Mouse (Mus musculus) inflammation-experienced regulatory T-cells, adult 6 months (primary cell): ENCODE data around the gene Vangl1. TPM values are rescaled to one million over a fixed set of nuclear protein-coding genes. Genes with fewer than 3 reads are reported as not detected.
"Not testable (repeated sequence)": the region's sequence is repeated elsewhere in the genome, so short reads cannot be mapped to it uniquely, and the experiment has no call there.

Experiments used
- ATAC-seq: one replicate; pipeline ENCODE4 v1.8.0; 2017
- polyA plus RNA-seq, 3 experiments: library from polyadenylated mRNA; unstranded; fragments of 100-300 nt; shearing (Covaris generic); gene quantifications; one replicate each; pipeline ENCODE4 v1.2.1; 2017

The Vangl1 gene
- polyA plus RNA-seq, 3 experiments from 2014 or later = 0.16 to 0.31 (median 0.17) TPM

DNA sequence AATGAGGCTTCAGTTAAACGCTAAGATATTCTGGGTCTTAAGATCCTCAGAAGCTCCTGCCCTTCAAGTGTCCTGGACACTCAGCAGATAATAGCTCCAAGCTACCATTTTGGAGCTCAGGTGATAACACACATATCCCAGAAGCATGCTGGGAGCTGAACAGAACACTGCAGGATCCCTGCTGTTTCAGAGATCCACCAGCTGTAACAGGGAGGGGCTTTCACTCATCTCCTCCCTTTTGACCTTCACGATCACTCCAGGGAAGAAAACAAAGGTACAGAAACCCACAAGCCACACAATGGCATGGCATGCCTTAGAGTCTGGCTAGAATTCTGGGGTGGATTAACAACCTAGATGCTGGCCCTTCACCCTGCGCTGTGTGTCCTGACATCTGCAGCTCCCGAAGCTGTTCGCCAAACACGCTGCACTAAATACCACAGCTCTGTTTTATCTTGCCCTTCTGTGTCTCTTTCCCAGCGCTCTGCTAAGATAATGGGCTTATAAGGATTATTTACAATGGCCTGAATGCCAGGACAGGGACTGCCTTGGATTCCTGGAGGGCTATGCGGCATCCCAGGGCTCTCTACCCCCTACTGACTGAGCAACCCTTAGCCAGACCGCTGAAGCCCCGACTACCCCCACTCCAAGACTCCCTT lies 36.8 kb downstream of the Vangl1 start:
- ATAC-seq = no peak

DNA sequence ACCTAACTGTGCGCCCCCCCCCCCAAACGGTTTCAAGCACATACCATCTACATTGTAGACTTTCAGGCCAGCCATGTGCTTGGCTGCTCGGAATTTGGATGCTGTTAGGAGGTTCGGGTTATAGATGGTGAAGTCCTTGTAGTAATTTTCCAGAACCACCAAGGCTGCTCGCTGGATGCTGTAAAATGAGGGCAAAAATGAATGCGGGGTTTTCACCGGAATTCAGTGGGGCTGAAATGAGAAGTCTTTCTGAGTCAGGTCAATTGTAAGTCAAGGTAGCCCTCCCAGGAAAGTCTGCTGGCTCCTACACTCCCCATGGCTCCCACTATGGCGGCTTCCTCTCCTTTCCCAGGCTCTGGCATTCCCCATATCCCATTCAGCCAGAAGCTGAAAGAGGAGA lies 37.7 kb downstream of the Vangl1 start:
- ATAC-seq = no peak

DNA sequence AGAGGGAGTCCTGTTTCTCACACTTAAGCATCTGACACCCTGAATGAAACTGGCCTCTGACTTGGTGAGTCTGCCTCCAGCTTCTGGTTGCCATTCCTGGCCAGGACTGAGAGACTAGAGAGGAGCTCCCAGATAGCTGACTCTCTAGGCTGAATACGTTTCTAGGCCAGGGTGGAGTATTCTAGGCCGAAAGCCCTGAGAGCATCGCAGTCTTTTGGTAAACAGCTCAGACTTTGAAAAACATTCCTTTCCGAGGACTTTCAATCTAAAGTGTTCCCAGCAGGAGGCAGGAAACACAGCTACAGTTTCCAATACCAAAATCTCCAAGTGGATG lies 38.2 kb downstream of the Vangl1 start:
- ATAC-seq = no peak

DNA sequence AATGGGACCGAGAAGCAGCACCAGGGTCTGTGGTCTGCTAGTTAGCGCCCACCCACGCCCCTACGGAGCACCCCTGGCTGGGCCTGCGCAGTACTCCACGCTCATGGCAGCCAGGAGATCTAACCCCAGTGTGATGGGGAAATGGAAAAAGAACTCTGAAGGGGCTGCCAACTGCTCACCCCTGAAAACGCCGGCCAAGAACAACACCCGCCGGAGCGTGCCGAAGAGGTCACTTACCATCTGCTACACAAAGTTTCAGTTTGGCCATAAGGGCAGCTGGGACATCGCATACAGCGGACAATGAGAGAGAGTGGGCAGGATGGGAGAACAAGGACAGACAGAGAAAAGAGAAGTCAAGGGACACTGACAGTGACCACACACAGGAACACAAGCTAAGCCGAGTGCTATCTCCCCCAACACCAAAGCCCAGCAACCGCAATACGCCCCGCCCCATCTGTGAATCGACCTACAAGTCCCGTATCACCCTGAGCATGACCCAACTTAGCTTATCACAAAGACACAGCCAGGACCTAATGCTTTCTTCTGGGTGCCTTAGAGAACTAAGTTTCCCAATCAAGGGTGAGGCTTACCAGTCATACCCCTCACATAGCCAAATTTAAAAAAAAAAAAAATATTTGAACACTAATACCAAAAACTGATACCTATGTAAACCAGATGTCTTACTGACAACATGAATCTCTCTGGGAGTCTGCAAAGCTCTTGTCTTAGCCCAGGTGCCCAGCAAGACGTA lies 38.8 kb downstream of the Vangl1 start:
- no peak for ATAC-seq

DNA sequence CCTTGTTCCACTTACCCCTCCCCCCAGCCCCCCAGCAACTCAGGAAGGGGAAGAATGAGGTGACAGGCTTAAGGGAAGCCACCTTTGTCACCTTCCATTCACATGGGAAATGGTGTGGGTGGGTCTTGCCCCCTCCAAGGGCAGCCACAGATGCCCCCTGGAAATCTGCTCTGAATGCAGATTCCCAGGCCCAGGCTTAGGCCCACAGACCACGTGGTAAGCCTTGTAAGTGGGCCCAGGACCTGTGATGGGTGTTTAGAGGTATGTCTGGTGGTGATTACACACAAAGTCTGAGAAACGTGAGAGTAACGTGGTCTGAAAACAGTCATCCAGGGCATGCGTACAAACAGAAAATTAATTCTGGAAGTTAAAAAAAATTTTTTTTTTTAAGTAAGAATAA lies 39.6 kb downstream of the Vangl1 start:
- ATAC-seq = no peak

DNA sequence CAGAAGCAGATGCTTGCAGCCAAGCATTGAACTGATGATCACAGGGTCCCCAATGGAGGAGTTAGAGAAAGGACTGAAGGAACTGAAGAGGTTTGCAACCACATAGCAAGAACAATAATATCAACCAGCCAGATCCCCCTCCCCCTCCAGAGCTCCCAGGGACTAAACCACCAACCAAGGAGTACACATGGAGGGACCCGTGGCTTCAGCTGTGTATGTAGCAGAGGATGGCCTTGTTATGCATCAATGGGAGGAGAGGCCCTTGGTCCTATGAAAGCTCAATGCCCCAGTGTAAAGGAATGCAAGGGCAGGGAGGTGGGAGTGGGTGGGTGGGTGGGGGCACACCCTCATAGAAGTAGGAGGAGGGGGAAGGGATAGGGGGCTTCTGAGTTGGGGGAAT lies 40.6 kb downstream of the Vangl1 start:
- ATAC-seq = not testable (repeated sequence)

DNA sequence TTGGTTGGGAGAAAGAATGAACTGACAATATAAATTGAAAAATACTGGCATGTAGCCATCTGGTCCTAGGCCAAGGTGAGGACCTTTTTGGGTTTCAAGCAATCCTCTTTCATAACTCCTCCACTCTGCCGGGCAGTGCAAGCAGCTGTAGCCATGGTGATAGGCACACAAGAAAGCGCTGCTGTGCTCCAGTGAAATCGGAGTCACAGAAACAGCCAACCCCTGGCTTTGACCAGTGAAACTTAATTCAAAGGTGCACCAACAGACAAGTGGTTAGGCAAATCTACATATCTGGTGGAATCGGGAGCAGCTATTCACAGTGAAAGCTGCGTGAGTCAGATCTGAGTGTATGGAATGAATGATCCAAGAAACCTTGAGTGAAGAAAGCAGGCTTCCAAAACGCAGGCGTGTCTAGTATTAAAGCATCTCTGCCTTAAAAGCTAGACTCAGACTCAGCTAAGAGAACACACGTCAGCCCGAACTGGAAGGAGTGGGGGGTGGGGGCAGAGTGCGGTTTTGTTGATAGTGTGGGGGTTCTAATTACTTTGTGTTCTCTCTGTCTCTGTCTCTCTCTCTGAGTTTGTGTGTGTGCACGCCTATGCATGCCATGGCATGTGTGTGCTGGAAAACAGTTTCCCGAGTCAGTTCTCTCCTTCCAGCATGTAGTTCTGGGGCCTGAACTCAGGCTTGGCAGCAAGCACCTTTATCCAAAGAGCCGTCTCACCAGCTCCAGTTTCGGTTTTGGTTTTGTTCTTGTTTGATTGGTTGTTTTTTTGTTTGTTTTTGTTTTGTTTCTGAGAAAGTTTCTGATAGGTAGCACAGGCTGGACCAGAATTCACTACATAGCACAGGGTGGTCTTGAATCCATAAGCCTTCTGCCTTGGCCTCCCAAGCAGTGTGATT lies 44.8 kb downstream of the Vangl1 start:
- ATAC-seq = no peak

DNA sequence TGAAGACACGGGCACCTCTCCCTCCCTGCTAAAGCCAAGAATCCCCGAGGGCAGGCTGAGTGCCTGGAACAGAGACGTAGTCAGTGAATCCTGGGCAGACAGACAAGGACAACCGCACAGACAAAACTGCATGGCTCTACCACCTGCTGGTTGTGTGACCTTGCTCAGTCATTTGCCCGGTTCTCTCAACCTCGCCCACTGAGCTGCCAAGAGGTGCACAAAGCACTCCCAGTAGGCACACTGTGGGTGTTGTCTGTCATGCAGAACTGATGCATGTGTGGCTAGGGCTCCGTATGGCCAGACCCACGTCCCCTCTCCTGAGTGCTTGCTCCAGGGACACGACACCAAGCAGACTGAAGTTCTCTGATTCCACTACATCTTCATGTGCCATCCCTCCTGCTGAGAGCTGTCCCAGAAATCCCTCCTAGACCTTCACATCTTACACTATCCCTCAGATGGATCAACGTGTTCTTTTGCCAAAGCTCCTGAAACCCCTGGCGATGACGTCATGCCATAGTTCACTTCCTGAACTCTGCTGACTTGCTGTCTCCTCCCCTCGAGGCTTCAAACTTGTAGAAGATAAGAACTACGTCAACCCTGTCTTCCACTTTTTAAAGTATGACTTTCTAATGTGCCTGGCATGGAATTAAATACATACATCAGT lies 45.6 kb downstream of the Vangl1 start:
- no peak for ATAC-seq

DNA sequence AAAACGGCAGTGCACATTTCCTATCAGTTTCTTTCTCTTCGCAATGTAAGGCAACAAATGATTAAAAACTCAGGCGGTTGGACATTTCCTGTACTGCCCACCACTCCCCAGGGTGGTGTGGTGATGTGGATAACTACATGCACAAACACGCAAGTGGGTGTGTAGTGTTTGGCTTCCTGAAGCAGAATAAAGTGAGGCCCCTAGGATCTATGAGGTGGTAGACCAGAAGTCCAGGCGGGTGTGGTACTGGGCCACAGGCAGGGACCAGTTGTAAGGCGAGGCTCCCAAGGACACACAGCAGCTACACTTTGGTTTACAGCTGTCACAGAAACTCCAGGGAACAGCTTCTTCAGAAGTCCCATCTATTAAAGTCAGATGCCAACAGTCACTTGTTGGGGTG lies 46.8 kb downstream of the Vangl1 start:
- ATAC-seq = no peak

DNA sequence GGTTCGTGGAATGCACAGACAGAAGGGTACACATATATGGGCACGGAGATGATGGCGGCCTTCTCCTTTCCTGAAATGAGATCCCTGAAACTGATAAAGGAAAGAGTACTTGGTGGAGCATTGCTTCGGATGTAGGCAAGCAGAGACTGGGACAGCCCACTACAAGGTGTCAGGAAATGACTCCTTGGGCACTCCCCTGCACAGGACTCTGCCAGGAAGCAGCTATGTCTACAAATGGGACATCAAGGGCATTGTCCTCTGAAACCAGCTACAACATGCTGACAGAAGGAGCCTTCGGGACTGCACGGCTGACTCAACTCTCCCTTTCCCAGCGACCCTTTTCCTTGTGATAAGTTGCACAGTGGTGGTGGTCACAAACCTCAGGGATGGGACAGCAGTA lies 47.8 kb downstream of the Vangl1 start:
- no peak for ATAC-seq

DNA sequence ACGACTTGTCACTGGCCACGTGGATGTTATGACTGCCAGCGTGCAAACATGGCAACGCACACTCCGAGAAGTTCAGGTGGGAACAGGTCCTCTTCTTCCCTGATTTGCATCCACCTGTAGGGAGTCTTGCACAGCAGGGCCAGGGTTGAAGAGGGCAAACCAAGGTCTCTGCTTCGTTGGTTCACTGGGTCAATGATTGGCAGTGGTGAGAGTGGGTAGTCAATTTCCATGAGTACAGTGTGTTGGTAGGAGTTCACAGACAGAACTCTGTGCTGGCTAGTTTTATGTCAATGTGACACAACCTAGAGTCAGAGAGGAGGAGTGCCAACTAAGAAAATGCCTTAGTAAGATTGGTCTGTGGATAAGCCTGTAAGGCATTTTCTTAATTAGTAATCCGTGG lies 50.4 kb downstream of the Vangl1 start:
- ATAC-seq = no peak

DNA sequence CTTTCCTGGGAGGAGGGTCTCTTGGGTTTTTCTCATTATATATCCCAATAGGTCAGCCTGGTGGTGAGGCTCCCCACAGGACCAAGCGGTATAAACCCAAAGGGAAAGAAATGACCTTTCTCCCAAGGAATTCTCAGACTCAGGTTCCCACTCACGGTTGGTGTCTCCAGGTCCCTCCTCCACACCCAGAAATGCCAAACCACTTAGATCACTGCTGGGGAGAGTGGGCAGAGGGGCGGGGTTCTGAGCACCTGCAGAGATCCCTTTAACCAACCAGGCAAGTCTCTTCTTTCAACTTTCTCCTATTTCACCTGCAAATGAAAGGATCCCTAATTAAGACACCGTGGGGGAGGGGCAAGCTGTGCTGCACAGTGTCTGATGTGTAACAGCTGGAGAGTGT lies 51.6 kb downstream of the Vangl1 start:
- ATAC-seq = no peak

DNA sequence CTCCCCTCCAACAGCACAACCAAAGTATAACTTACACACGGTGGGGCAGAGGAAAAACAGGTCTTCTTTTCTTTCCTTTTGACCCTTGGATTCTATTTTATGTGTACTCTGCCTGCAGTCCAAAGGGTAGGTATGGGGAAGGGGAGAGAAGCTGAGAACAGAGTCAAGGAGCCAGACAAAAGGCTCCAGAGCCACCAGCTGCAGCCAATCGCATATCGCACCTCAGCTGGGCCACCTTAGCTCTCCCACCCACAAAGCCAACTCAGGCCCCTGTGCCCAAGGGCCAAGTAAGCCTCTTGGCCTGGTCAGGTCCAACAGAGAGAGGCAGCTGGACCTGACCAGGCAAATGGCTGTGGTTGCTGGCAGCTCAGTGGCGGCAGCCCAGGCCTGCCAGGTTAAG lies 52.0 kb downstream of the Vangl1 start:
- ATAC-seq = no peak

DNA sequence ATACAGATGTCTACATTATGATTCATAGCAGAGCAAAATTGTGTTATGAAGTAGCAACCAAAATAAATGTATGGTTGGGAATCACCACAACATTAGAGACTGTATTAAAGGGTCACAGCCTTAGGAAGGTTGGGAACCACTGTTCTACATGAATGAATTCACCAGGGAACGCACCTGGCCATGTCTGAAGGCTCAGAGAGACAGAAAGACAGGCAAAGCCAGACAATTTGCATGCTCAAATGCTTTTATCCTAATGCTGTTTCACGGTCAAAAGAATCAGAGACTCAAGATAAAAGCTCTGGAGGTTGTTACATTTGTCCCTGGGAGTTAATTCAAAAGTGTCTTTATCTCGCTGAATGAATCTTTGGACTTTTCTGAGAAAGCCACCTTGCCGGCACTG lies 52.6 kb downstream of the Vangl1 start:
- no peak for ATAC-seq

DNA sequence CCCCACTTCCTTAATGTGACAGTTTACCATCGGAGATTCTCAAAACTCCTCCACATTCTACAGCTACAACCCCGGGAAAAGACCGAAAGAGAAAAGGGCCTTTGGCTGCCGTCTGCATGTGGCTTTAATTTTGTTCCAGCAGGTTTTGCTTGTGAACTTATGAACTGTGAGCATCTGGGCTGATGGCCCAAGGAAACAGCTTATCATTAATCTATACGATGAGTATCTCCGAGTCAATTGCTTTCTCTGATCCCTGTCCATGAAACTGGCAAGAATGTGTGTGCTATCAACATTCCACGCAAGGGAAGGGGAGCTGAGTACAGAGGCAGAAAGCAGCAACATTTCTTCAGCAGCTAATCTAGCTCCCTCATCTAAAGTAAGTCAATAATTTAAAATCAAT lies 54.6 kb downstream of the Vangl1 start:
- no peak for ATAC-seq

DNA sequence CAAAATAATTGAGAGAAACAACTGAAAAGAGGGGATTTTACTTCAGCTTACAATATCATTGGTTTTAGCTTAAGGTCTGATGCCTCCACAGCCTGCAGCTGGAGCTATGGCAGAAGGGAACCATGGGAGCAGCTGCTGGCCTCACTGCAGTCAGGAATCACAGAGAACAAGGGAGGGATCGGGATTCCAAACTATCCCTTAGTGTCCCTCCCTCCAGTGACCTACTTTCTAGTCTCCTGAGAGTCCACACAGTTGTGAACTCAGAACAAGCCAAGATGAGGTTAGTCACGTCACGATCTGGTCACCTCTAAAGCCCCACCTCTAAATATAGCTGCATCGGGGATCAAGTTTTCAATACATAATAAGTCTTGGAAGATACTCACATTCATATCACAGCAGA lies 57.3 kb downstream of the Vangl1 start:
- ATAC-seq = no peak

DNA sequence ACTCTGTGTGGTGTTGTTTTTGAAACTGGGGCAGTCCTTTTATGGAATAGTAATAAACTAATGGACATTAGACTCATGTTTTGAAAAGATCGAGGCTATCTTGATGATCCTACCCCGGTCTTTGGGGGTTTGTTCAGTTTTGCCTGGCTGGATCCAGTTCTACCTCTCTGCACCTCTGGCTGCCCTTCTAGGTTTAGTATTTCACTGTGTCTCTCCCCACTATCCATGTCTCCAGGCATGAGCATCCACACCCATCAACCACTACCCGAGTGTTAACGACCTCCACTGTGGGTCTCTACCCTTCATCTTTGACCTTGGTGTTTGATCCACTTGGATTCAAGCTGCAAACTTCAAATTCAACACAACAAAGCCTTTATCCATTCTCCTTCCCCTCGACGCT lies 58.1 kb downstream of the Vangl1 start:
- ATAC-seq = no peak

DNA sequence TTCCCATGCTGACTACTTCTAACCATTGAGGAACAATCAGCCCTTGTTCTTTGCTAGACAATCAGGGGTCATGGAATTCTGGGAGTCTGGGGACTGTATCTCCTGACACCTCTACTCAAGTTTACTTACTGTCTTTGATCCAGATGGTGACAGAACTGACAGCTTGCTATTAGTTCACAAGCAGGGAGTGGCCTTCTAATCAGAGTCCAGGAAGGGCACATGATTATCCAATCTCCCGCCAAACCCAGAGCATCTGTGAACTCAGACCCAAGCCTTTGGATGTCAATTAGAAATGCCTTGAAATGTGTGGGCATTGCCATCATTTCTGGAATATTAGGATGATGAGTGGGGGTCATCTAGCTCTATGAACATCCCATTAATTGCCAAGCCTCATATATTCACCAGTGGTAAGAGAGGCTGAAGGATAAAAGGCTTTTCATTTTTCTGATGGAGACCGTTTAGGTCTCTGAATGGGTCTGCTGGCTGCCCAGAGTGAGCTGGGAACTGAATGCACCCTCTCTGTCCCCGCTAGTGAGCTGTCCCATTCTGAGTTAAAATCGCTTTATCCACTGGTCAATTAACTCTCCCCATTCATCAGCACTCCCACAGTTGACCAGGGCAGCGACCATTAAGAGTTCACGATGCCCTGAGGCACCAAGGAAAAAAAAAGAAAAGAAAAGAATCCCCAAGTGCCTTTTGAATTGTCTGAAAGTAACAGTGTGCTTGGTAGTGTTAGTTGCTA lies 58.7 kb downstream of the Vangl1 start:
- no peak for ATAC-seq

DNA sequence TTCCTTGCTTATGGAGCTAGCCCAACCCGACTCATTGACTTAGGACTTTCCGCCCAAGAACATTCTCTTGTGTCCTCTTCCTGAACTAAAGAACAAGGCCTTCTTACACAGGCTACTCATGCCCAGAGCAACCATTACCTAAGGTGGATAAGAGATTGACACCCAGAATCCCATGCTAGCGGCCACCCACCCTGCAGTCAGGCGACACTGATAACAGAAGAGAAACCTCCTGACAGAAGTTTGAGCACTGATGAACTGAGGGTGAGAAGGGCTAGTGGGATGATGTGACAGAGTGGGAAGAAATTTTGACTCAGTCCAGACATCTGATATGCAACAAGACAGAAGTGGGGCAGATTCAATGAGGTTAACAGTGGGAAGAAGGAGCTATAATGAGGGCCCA lies 60.1 kb downstream of the Vangl1 start:
- ATAC-seq = no peak

DNA sequence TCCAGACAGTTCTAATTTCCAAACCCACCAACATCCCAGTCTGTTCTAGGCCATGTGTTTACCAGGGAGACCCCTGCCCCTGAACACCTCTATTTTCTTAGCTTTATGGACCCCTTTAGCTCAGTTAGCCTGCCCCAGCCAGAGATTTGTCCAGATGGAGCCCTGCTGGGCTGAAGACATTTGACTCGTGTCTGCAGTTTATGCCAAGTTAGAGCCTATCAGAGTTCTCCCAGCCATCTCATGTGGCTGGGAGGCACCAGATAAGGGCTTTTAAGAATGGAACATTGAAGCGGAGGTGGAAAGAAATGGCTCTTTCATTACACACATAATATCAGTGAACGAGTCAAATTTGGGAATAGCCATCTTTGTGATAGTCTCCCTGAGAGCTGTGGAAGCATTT lies 61.0 kb downstream of the Vangl1 start:
- ATAC-seq = no peak

DNA sequence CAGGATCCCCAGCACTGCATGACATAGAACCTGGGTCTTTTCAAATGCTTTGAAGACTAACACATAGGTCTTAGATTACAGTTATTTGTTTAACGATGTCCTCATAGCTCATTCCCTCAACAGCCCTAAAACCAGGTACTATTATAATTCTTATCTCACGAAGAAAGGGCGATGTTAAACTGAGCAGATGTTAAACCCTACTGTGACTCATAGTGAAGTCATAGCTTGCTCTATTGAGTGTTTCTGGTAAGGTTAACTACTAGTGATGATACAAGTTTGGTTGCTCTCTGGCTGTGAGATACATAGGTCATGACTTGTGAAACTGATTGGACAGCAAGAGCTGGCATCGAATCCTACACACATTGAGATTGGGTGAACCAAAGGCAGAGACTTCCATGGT lies 61.5 kb downstream of the Vangl1 start:
- ATAC-seq = no peak

DNA sequence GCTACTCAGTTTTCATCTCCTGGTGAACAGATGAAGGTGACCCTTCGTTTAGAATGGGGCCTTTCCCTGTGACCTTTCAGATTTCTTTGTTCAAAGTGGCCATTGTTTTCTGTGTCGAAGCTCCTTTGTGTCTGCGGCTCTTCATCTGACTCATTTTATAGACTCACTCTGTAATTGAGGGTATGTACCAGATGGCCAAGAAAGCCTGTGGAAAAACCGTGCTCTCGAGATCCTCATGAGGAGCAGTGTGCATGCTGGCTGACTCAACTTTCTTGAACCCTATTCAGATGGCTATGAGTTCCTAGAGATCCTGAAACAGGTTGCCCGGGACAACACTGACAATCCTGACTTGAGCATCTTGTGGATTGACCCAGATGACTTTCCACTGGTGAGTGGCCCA lies 62.6 kb downstream of the Vangl1 start:
- no peak for ATAC-seq

DNA sequence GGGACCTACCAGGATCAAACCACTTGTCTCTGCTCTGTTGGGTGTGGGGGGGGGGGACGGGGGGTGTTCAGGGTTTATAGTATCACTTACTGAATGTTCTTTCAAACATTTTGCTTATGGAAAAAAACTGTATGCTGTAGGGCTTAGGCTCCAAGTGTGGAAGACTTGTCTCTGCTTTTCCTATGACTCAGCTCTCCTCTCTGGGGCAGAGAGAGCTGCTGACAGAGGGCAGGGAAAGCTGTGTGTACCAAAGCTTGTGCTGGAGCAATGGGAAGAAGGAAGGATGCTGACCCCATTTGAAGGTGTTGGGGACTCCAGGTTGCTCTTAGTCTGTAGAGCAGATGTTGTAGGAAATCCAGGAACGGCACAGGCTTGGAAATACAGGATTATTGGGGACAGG lies 63.0 kb downstream of the Vangl1 start:
- ATAC-seq = no peak
